Mouse (Mus musculus) forebrain, embryonic 10.5 days (tissue): ENCODE data around the gene Ubxn2a. TPM values are rescaled to one million over a fixed set of nuclear protein-coding genes. Genes with fewer than 3 reads are reported as not detected.
"Not testable (repeated sequence)": the region's sequence is repeated elsewhere in the genome, so short reads cannot be mapped to it uniquely, and the experiment has no call there.

ENCODE experiments used
- DNase-seq: peaks from one replicate; pipeline ENCODE4 v3.0.0-alpha.2; 2017; ENCODE audit warnings: low spot score; ENCODE audit errors: extremely low spot score
- H3K27ac ChIP-seq: fragments of 300-500 bp; sonication (generic); 2 replicates; pipeline ENCODE4 v1.5.1; 2016; ENCODE audit warnings: mild to moderate bottlenecking
- H3K27me3 ChIP-seq: fragments of 300-500 bp; sonication (generic); 2 replicates; pipeline ENCODE4 v1.6.1; 2016; ENCODE audit warnings: mild to moderate bottlenecking; ENCODE audit not compliant: poor library complexity, severe bottlenecking
- H3K36me3 ChIP-seq: fragments of 300-500 bp; sonication (generic); replicated peaks from 2 replicates; pipeline ENCODE4 v1.6.1; 2016; ENCODE audit warnings: mild to moderate bottlenecking, moderate library complexity
- H3K4me1 ChIP-seq: fragments of 300-500 bp; sonication (generic); 2 replicates; pipeline ENCODE4 v1.6.1; 2016
- H3K4me3 ChIP-seq: fragments of 300-500 bp; sonication (generic); 2 replicates; pipeline ENCODE4 v1.5.1; 2016; ENCODE audit warnings: mild to moderate bottlenecking, moderate library complexity
- H3K9me3 ChIP-seq: fragments of 300-500 bp; sonication (generic); 2 replicates; pipeline ENCODE4 v1.6.1; 2016; ENCODE audit warnings: mild to moderate bottlenecking, moderate library complexity
- WGBS: fragments of 180-500 bp; shearing (Covaris S2); methylation state at CpG from one replicate; pipeline ENCODE4 v1.1.7; 2016; 5-methylcytosine and 5-hydroxymethylcytosine counted together
- polyA plus RNA-seq: library from polyadenylated mRNA; unstranded; fragments of >200 nt; fragmentation: Nextera tagmentation; extraction: Ambion mirVana; gene quantifications from 2 replicates; pipeline ENCODE4 v1.2.1, GENCODE M21; 2016

Gene Ubxn2a
- polyA plus RNA-seq, 1 experiment from 2014 or later: 22.1 TPM

- Histone ChIP-seq H3K4me1 (peaks cover 4% of the 10 kb centered on the region), H3K9me3 (no peaks in the 10 kb centered on the region), H3K27ac (peak overlapping the region; percentile 92; the same call in 1 of the 2 replicates), H3K36me3 (peaks cover 12% of the 10 kb centered on the region), H3K27me3 (no peaks in the 10 kb centered on the region), H3K4me3 (peak overlapping the region; percentile 76)
- 75% methylated on average over 7 of the region's 7 CpGs for WGBS
- no peak for DNase-seq
These were observed 1.0 kb downstream of the Ubxn2a start for GRCm38 (mm10) chr12:4906476-4906875.

DNA sequence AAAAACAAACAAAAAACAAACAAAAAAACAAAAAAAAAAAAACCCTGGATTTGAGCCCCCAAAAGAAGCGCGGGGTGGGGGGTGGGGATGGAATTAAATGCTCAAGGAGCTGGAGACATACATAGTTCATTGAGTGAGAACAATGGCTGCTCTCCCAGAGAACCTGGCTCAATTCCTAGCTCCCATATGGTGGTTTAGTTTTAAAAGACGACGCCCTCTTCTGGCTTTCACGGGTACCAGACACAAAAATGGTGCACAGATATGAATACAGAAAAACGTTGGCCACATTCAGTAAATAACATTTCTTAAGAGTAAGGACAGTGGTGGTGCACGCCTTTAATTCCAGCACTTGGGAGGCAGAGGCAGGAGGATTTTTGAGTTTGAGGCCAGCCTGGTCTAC is 1.6 kb downstream of the Ubxn2a start:
- 81% methylated on average over 7 of the region's 7 CpGs for WGBS
- H3K9me3 ChIP-seq: no peaks in the 10 kb centered on the region
- H3K4me3 ChIP-seq: no peak overlapping the region
- peaks cover 4% of the 10 kb centered on the region for H3K4me1 ChIP-seq
- H3K27me3 ChIP-seq: no peaks in the 10 kb centered on the region
- no peak for DNase-seq
- peaks cover 15% of the 10 kb centered on the region for H3K36me3 ChIP-seq
- H3K27ac ChIP-seq: no peak overlapping the region

DNA sequence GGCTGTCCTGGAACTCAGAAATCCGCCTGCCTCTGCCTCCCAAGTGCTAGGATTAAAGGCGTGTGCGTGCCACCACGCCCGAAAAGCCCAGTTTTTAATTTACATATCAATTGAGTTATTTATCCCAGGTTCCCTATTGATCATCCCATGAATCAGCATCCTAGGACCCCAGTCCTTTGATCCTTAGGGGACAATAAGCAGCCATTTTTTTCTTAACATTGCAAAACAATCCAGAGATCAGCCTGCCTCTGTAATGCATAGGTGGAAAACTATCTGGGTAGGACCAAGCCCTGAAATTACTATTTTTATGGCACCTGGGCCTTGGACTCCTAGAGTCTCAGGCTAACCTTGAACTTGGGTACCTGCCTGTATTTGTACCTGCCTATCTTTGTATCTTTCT is 9.5 kb downstream of the Ubxn2a start:
- Histone ChIP-seq H3K36me3 (peaks cover 32% of the 10 kb centered on the region), H3K4me3 (no peak overlapping the region), H3K4me1 (no peaks in the 10 kb centered on the region), H3K27ac (no peak overlapping the region), H3K9me3 (no peaks in the 10 kb centered on the region), H3K27me3 (no peaks in the 10 kb centered on the region)
- 91% methylated on average over 5 of the region's 5 CpGs for WGBS
- DNase-seq: no peak

DNA sequence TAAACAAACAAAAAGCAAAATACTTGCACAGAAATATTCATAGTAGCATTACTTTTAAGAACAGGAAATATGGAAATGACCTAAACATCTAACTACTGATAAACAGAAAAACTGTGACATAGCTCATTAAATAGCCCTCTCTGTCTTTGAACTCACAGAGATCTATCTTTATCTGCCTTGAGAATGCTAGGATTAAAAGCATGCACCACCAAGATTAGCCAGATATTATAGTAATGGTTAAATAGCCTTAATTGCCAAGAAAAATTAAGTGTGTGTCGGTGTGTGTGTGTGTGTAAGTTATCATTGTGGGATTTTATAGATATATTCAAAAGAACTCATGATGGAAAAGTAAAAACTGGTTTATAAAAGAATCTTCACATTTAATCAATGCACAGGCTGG is 17.6 kb downstream of the Ubxn2a start:
- Histone ChIP-seq H3K27ac (no peak overlapping the region), H3K27me3 (no peaks in the 10 kb centered on the region), H3K4me1 (no peaks in the 10 kb centered on the region), H3K36me3 (peaks cover 26% of the 10 kb centered on the region), H3K4me3 (no peak overlapping the region), H3K9me3 (no peaks in the 10 kb centered on the region)
- 94% methylated on average over 1 of the region's 1 CpGs for WGBS
- no peak for DNase-seq

GRCm38 (mm10) chr12:4889251-4889650 is 18.3 kb downstream of the Ubxn2a start:
- H3K4me3 ChIP-seq: no peak overlapping the region
- DNase-seq: no peak
- H3K27ac ChIP-seq: no peak overlapping the region
- H3K9me3 ChIP-seq: no peaks in the 10 kb centered on the region
- H3K27me3 ChIP-seq: no peaks in the 10 kb centered on the region
- peaks cover 26% of the 10 kb centered on the region for H3K36me3 ChIP-seq
- no peaks in the 10 kb centered on the region for H3K4me1 ChIP-seq
- WGBS: 96% methylated on average over 2 of the region's 2 CpGs

DNA sequence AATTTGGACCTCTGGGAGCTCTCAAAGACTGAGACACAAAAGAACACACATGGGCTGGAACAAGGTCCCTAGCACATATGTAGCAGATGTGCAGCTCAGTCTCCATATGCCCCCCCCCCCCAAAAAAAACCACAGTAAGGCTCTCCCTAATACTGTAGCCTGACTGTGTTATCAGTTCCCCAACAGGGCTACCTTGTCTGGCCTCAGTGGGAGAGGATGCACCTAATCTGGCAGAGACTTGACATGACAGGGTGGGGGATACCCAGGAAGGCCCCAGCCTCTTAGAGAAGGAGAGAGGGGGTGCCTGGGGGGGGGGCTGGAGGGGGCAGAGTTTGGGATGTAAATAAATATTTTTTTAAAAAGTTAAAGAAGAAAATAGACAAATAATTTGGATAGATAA is 18.8 kb downstream of the Ubxn2a start:
- peaks cover 26% of the 10 kb centered on the region for H3K36me3 ChIP-seq
- no peaks in the 10 kb centered on the region for H3K9me3 ChIP-seq
- DNase-seq: no peak
- H3K27ac ChIP-seq: no peak overlapping the region
- H3K4me1 ChIP-seq: no peaks in the 10 kb centered on the region
- no peak overlapping the region for H3K4me3 ChIP-seq
- H3K27me3 ChIP-seq: no peaks in the 10 kb centered on the region

DNA sequence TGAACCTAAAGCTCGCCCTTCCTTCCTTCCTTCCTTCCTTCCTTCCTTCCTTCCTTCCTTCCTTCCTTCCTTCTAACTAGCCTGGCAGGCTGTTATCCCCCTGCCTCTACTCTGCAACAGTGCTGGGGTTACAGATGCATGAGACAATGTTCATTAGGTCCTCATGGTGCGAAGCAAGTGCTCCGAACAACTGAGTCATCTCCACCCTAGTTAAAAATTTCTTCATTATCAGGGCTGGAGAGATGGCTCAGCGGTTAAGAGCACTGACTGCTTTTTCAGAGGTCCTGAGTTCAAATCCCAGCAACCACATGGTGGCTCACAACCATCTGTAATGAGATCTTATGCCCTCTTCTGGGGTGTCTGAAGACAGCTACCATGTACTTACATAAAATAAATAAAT is 20.9 kb downstream of the Ubxn2a start:
- not testable (repeated sequence) for H3K27ac ChIP-seq, H3K4me1 ChIP-seq, H3K9me3 ChIP-seq, H3K27me3 ChIP-seq, H3K4me3 ChIP-seq, DNase-seq
- 96% methylated on average over 4 of the region's 4 CpGs for WGBS
- peaks cover 40% of the 10 kb centered on the region for H3K36me3 ChIP-seq

GRCm38 (mm10) chr12:4885062-4885461 is 22.4 kb downstream of the Ubxn2a start:
- H3K4me3 ChIP-seq: no peak overlapping the region
- H3K36me3 ChIP-seq: peaks cover 43% of the 10 kb centered on the region
- no peaks in the 10 kb centered on the region for H3K4me1 ChIP-seq
- DNase-seq: no peak
- 89% methylated on average over 1 of the region's 1 CpGs for WGBS
- no peaks in the 10 kb centered on the region for H3K9me3 ChIP-seq
- no peak overlapping the region for H3K27ac ChIP-seq
- no peaks in the 10 kb centered on the region for H3K27me3 ChIP-seq

GRCm38 (mm10) chr12:4882086-4882485 is 25.4 kb downstream of the Ubxn2a start:
- peaks cover 59% of the 10 kb centered on the region for H3K36me3 ChIP-seq
- H3K9me3 ChIP-seq: no peaks in the 10 kb centered on the region
- no peaks in the 10 kb centered on the region for H3K27me3 ChIP-seq
- no peak overlapping the region for H3K27ac ChIP-seq
- no peak overlapping the region for H3K4me3 ChIP-seq
- H3K4me1 ChIP-seq: no peaks in the 10 kb centered on the region
- WGBS: 90% methylated on average over 2 of the region's 2 CpGs
- DNase-seq: no peak

GRCm38 (mm10) chr12:4879048-4879447 is 28.5 kb downstream of the Ubxn2a start:
- no peak overlapping the region for H3K27ac ChIP-seq
- no peak for DNase-seq
- H3K36me3 ChIP-seq: peaks cover 54% of the 10 kb centered on the region
- H3K4me3 ChIP-seq: no peak overlapping the region
- peaks cover 6% of the 10 kb centered on the region for H3K4me1 ChIP-seq
- H3K27me3 ChIP-seq: peaks cover 9% of the 10 kb centered on the region
- H3K9me3 ChIP-seq: no peaks in the 10 kb centered on the region
- WGBS: 90% methylated on average over 5 of the region's 5 CpGs

- no peak overlapping the region for H3K4me3 ChIP-seq
- peaks cover 16% of the 10 kb centered on the region for H3K27me3 ChIP-seq
- peaks cover 11% of the 10 kb centered on the region for H3K4me1 ChIP-seq
- H3K27ac ChIP-seq: no peak overlapping the region
- H3K9me3 ChIP-seq: no peaks in the 10 kb centered on the region
- no peak for DNase-seq
- WGBS: 79% methylated on average over 9 of the region's 9 CpGs
- H3K36me3 ChIP-seq: peaks cover 48% of the 10 kb centered on the region
These were observed 29.2 kb downstream of the Ubxn2a start for GRCm38 (mm10) chr12:4878296-4878783.

DNA sequence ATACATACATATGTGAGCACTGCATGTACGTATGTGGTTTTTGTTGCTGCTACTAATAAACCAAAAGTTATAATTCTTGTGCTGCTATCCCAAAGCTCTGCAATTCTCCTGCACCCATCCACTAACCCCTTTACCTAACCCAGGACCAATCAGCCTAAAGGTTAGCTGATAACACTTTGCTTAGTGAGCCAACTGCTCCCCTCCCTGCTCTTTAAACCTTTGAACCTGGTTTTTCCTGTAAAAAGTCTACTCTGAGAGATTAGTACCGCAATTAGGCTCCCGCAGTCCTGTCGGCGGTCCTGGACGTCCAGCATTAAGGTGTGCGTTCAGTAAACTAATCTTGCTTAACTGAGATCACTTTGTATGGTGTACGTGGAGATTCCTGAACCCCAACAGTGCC is 31.9 kb downstream of the Ubxn2a start:
- H3K27ac ChIP-seq: no peak overlapping the region
- H3K4me3 ChIP-seq: no peak overlapping the region
- WGBS: 81% methylated on average over 8 of the region's 8 CpGs
- H3K9me3 ChIP-seq: no peaks in the 10 kb centered on the region
- H3K27me3 ChIP-seq: peaks cover 25% of the 10 kb centered on the region
- peaks cover 11% of the 10 kb centered on the region for H3K4me1 ChIP-seq
- DNase-seq: no peak
- peaks cover 23% of the 10 kb centered on the region for H3K36me3 ChIP-seq

DNA sequence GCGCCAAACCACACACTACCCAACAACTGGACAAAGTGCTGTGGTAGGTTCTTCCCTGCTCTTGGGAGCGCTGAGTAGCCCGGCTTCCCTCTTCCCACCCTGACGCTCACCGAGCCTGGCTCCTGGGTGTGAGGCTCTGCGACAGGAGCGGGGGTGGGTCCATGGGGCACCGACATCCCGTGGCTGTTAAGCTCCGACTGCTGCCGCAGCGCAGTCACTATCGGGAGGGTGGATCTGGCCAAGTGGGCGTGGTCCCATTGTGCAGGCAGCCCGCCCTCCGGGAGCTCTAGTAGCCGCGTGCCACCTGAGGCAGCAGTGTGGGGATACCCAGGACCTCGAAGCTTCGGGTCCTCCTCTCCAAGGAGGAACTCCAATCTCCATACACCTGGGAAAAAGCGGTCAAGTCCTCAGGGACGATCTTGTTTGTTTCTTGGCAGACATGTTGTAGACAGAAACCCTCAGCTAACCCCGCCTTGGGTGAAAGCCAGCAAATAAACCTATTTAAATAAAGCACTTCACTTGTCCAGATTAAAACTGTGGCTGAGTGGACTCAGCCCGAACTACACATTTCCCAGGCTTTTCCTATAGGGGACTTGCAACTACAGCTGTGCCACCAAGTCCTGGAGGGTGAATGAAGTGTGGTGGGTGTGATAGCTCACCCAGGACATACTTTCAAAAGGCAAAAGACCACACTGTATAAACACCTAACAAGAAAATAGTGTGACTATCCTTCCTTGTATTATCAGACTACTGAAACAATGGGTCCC is 33.2 kb downstream of the Ubxn2a start, which contains the start of gene Mfsd2b:
TSS of gene Mfsd2b (minus strand) at position 199 of the 767 bp plus-strand sequence.
- Histone ChIP-seq H3K4me3 (peak within 1 kb of the TSS; percentile 53), H3K4me1 (peaks cover 11% of the 10 kb centered on the region), H3K9me3 (no peaks in the 10 kb centered on the region), H3K36me3 (peaks cover 12% of the 10 kb centered on the region), H3K27ac (peak within 1 kb of the TSS; percentile 69), H3K27me3 (peaks cover 25% of the 10 kb centered on the region)
- peak; percentile 65 for DNase-seq
- 4% methylated on average over 24 of the region's 24 CpGs for WGBS
